Mouse (Mus musculus): ENCODE measurements around the gene Chic1. TPM values are rescaled to one million over a fixed set of nuclear protein-coding genes. Genes with fewer than 3 reads are reported as not detected.

Chic1 gene
- 0.34 and 0.35 TPM in 2 replicates for polyA plus RNA-seq (2012; rRNA removed)

GRCm38 (mm10) chrX:103356287-103356686 is at the start of gene Chic1:
Chic1 (plus strand) TSS chrX:103356476.

GRCm38 (mm10) chrX:103321146-103321545 is 35.1 kb upstream of the Chic1 start, which contains the start of gene Cdx4:
Cdx4 (plus strand) TSS chrX:103321398.

GRCm38 (mm10) chrX:103414167-103414566 is 57.9 kb downstream of the Chic1 start, which contains the start of gene Tsx:
Tsx (plus strand) TSS chrX:103414467.

GRCm38 (mm10) chrX:103421710-103422109 is 65.4 kb downstream of the Chic1 start, which contains the start of gene Gm26992:
Gm26992 (plus strand) TSS chrX:103422010.

Other genes with a start within 250 kb of the Chic1 start
- gene Nap1l2, start 169.8 kb upstream of the Chic1 start, polyA plus RNA-seq (2012; rRNA removed), result 0.02 TPM in 1 of 2 replicates, not detected in the other
- not detected in 2 replicates for gene Cdx4, start 35.1 kb upstream of the Chic1 start, polyA plus RNA-seq (2012; rRNA removed)
- 0.05 TPM in 1 of 2 replicates, not detected in the other for gene Tsx, start 58.0 kb downstream of the Chic1 start, polyA plus RNA-seq (2012; rRNA removed)
- 0.32 and 0.57 TPM in 2 replicates for gene Gm26992, start 65.5 kb downstream of the Chic1 start, polyA plus RNA-seq (2012; rRNA removed)

Data from liver, embryonic 14 days (tissue).